Mouse (Mus musculus) fibroblast of lung, adult 2 months (primary cell): Measurements from ENCODE around the gene Arid1b.

Experiments
- DNase-seq: peaks from one replicate; pipeline ENCODE4 v3.0.0-alpha.2; 2011; ENCODE audit warnings: low read depth

Arid1b gene

DNA sequence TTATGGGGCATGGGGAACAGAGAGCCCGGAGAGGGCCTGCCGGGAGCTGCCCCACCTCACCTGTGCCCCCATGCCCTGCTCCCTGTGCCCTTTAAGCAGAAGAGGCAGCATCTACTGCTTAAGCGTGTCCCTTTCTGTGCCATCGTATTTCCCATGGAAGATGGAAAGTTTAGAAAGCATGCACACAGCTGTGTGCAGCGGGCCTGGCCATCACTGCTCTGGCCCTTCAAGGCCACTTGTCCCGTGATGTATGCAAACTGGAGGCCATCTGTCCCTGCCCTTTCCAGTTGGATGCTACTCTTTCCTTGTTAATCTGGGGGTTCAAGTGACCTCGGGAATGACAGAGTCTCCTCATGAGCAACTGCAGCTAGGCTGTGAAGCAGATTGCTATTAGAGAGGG is 163.5 kb downstream of the Arid1b start:
- DNase-seq, result no peak

DNA sequence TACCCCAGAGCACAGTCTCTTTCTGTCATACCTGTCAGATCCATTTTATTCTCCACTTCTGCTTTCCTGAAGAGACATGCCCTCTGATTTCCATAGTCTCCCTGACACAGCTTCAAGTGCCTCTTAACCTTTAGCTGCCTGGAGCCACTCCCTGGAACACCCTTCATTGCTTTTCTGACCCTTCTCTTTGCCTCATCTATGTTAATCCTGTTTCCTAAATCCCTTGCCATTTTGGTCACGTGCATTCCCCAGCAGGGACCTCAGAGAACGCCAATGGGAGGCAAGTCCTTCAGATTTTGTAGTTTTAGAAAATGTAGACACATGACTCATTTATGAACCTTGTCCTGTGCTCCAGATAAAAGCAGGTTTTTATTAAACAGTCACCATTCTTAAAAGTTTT is 168.4 kb downstream of the Arid1b start:
- DNase-seq, result no peak

DNA sequence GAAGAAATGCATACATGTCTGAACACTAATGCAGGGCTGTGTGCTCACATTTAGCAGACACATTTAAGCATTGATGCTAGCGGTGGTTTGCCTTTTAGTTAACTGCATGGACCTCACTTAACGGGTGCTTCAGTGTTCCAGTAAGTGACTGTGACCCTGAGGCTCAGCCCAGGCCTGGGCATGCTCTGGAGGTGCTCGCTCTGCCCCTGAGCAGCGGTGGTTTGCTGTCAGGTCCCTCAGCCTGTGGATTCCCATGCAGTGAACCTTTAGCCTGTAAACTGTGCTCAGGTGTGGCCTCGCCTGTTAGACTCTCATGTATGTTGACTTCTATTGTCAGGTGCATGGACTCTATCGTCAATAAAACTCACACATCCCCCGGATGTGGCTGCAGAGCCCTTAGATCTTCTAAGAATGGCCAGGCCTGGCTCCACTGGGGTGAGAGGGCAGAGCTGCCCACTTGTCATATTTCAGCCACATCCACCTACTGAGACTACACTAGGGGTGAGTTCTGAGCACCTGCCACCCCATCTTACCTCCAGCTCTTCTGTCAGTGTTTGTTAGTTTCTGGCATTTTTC is 169.2 kb downstream of the Arid1b start:
- no peak for DNase-seq

DNA sequence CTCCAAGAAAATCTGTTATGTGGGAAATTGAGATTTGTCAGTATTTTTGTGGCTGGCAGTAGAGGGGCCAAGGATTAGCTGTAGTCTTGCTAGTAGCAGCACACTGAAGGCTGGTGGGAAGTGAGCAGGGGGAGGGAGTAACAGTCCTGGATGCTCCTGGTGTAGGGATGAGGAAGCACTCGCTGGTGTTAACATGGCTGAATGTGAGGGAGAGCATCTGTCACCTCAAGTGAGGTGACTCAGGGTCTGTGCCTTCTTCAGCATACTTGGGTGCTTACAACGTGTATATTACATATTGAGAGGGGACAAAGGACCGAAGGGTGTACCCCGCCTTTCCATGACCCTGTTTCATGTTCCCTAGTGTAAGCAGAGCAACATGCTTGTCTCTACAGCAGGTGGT is 170.7 kb downstream of the Arid1b start:
- DNase-seq, result no peak

DNA sequence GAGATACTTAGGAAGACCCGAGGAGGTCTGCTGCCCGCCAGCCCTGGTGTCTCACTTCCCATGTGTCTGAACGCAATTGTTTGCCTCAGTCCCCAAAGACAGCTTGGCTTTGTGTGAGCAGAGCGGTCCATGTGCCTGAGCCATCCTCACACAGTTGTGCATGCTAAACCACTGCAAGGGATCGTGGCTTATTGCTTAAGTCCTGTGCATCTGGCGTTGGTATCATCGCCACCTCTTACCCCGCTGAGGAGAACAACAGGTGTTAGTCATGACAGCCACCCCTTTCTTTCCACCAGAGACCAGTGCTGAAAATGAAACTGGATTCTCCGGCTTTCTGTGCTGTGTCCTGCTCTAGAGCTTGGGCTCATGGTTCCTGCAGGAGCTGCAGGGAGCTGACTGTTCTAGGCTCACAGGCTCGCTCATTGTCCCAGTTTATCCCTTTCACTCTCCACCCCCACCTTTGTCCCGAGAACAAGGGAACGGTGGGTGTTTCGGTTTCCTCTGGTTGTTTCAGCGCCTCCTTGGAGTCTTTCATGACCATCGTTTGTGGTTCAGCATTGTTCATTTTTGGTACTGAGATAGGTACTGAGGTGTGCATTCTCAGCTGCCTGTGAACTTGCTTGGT is 171.2 kb downstream of the Arid1b start:
- DNase-seq, result no peak

DNA sequence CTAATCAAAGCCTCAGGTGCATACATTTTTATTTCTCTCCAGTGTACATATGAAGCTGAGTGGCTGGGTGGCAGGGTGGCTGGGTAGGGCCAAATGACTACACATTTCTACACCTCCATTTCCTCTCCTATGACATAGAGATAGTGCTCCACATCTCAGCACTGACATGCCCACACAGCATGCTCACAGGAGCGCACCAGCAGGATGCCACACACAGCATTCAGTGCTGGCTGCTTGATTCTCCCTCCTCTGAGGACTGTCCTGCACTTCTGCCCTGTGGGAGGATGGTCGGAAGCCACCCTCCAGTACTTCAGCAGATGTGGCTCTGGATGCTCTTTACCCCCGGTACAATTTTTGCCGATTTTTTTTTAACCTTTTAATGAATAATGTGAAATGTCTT is 172.0 kb downstream of the Arid1b start:
- no peak for DNase-seq

DNA sequence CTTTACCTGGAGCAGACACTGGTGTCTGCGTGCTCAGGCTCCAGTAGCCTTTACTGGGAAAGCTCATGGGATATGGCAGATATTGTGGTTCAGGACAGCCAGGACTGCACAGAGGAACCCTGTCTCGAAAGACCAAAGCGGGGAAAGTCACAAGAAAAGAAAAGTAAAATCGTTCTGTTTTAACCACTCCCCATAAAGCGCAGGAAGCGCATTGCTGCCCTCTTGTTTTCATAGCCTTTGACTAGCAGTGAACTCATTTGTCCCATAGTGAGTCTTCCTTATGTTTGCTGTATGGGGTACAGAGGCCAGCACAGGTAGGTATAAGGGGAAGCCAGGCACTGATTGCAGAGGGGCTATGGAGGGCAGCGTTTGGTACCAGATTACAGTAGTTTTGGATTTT is 173.9 kb downstream of the Arid1b start:
- no peak for DNase-seq

DNA sequence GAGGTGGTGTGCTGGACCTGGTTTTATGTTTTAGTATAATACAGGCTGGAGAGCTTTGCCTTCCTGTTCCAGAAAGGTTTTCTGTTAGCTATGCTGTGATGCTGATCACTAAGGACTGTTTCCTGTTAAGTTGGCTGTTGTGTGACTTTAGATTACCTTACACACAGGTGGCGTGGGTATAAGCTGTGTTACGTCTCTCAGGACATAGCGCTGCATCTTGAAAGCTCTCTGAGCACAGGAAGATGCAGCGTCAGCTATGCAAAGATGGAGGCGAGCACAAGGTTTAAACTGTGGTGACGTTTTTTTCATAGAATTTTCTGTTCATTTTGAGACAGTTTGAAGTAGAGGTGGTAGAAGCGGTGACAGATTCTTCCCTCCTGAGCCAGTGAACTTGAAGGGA is 174.5 kb downstream of the Arid1b start:
- DNase-seq, result no peak

DNA sequence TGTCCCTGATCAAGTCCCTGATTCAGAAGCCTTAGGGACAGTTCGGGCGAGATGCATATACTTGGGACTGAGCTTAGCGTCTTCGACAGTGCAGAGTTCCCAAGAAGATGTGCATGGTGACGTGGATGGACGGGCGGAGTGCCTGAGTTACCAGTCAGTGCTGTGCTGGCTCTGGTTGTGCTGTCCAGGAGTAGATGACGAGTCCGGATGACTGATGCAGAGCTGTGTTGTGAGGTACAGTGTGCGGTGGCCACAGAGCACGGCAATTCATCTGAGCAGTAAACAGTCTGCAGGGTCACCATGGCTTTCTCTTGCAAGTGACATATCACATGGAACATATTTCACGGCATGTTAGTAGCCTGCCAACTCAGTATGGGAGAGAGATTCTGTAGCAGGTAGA is 176.2 kb downstream of the Arid1b start:
- no peak for DNase-seq

DNA sequence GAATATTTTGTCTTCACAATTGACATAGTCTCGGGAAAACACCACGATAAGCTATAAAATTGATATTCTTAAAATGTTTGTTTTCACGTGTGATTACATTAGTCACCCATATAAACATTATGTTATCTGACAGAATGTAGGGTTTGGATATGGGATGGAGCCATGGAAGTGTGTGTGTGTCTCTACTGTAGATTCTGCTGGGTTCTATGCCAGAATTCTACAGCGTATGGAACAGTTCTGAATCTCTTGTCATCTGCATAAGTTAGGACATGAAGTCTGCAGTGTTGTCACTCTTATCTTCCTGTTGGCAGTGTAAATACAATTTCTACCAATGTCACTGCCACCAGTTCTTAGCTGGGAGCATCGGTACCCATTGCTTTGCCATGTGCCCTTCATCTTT is 177.3 kb downstream of the Arid1b start:
- no peak for DNase-seq

DNA sequence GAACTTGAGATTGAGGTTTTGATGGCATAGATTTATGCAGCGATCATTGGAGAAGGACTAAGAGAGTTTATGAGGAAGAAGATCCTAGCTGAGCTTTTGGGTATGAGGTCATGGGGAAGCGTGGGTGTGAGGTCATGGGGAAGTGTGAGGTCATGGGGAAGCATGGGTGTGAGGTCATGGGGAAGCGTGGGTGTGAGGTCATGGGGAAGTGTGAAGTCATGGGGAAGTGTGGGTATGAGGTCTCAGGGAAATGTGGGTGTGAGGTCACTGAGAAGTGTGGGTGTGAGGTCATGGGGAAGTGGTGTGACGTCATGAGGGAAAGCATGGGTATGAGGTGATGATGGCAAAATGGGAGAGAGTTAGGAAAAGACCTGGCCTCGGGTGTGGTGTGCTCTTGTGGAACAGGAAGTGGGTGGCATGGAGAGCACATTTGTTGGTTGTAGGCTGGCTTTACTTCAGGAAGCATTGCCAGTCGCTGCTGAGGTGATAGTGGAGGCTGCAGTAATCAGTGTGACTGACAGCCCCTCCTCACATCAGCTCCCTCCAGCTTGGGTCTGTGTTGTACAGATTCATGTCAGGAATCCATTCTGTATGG is 180.4 kb downstream of the Arid1b start:
- no peak for DNase-seq

DNA sequence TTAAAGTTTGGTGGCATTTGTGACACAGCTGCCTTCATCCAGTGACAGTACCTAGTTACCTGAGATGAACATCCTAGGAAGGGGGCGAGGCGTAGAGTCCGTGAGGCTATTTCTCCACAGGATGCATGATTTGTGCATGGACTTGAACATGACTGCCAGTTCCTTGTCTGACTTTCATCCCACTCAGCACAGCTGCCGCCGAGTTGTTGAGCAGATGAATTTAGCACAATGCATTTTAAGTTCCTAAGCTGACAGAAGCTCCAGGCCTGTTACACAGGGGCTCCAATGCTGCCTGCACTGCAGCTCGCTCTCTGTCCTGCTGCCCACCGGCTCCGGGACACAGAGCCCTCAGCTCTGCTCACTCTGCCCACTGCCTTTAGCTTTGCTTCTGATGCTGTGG is 181.4 kb downstream of the Arid1b start:
- DNase-seq, result no peak

DNA sequence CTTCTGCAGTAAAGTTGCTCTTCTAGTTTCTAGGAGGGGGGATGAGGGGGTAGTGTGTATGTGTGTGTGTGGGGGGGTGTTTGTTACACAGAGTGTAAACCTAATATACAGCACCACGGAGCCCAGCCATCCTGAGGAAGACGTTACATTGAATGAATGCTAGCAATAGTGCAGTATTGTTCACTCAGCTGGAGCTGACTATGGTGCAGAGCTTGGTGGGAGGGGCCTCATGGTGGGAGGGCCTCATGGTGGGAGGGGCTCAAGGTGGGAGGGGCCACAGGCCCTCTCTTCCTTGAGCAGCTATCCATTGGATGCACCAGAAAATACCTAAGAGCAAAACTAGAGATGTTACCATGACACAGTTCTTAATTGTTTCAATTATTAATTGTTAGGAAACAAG is 182.2 kb downstream of the Arid1b start:
- DNase-seq, result no peak

DNA sequence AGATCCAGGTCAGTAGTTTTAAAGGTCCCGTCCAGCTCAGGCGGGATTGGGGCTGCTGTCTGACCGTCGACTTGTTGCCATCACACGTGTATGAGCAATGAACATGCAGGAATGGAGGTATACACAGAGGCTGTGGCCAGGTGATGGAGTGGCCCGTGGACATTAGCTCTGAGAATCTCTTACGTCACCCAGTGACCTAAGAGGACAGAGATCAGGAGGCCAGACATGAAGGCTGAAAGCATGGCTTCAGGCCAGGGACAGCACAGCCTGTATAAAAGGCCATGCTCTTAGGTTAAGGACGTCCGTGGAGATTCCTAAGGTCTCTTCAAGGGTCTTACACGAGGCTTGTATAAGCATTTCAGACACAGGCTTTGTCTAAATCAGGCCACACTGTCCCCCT is 184.4 kb downstream of the Arid1b start:
- DNase-seq, result no peak

DNA sequence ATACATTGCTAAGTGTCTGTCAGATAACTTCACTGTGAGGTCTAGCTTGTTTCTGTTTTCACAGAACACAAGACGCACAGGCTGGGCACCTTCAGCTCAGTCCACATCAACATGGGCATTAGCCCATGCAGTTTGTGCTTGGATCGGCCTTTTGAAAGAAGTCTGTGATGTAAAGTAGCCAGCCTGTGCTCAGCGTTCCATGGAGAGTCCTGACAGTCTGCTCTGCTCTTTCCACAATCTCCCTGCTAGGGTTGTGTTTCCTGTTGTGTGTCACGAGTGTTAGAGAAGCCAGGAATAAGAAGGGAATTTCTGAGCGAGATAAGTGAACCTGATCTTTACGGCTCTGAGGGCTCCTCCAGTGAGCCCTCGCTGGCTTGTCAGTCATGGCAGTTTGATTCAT is 184.9 kb downstream of the Arid1b start:
- no peak for DNase-seq

DNA sequence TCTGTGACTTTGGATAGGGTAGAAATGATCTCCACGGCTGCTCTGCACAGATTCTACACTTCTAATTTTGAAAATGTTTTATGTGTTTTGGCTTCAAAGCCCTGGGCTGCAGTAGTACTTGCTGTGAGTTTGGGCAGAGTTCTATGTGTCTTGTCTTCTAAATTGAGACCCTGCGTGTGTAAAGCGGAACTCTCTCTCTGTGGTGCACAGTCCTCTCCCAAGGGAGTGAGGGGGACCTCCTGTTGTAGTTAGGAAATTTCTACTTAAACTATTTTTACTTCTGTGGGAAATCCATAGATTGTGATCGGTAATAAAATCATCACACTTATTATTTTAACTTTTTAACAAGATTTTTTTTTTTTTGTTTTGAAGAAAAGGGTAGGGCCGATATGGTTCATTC is 185.3 kb downstream of the Arid1b start:
- no peak for DNase-seq

DNA sequence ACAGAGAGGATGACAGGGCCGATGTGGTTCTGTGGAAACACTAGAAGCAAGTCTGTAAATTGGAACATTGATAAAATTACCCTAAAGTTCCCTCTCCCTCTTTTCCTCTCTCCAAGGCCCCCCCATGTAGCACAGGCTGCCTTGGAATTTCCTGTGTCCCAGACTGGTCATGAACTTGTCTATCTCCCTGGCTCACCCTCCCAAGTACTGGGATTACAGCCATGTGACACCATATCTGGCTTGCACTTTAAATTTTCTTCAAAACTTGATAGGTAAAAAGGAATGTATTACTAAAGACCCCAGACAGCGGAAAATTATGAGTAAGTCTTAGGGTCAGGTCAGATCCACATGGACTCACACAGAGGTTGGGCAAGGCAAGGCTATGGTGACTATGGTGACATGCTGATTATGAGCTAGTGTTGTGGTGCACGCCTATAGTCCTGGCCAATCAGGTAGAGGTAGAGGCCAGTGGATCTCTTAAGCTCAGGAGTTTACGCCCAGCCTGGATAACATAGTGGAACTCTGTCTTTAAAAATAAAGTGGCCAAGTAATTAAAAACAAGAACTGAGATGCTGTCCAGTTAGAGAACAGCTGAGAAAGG is 185.9 kb downstream of the Arid1b start:
- no peak for DNase-seq

DNA sequence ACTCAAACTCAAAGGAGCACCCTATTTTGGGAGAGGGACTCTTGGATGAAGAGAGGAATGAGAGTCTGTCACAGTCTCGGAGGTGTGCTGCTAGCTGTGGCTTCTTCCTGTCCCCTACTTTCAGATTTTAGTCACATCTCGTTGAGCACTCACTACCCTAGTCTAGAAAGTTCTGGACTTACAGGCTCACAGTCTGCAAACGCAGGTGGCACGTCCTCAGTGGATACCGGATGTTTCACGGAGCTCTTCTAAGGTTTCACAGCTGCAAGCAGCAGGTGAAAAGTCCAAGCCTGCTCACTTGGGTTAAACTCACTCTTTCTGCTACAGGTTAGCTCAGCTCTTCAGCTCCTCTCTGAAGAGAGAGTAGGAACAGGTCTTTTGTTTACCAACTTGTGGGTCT is 186.8 kb downstream of the Arid1b start:
- DNase-seq, result no peak

DNA sequence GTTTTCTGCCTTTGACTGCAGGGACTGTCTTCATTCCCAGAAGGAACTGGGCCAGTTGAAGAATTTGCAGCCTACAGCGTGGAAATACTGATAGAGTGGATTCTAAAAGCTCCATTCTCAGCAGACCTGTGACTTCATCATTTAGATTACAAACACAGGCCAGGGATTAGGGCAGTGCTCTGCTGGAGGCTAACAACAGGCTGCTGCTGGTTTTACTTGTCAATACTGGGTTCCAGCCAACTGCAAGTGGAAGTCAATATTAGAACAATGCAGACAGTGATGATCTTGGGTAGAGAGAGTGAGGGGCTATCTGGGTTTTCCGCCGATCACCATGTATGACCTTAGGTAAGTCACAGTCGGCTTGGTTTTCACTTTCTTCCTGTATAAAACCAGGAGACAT is 188.4 kb downstream of the Arid1b start:
- DNase-seq, result no peak

DNA sequence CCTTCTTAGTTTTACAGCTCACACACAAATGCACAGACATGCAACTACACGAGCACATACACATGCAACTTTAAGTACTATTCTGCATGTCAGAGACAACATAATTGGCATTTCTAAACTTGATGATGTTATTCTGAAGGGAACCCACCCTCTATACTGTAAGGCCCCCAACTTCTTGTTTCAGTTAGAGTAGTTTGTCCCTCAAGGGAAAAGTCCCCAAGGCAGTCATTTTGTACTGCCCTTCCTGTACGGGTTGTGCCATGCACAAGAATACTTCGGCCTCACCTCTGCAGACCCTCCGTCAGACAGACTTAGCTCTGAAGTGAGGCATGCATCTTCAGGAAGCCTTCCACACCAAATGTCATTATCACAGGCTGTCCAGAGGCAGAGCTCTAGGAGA is 191.4 kb downstream of the Arid1b start:
- DNase-seq, result no peak

DNA sequence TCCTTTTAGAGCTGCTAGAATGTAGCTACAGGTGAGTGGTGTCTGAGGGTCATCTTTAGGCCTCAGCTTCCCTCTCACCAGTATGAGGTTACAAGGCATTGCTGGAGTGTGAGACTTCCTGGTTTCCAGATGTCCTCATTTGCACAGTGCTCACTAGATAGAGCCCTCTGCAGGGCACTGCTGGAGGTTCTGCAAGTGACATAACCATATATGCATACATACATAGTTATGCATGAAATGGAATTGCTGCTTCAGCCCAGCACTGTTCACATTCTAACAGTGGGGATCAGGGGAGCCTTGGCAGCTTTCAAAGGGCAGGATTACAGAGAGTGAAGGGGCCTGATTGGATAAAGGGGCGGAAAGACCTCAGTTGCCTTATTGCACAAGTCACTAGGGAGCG is 193.4 kb downstream of the Arid1b start:
- no peak for DNase-seq

DNA sequence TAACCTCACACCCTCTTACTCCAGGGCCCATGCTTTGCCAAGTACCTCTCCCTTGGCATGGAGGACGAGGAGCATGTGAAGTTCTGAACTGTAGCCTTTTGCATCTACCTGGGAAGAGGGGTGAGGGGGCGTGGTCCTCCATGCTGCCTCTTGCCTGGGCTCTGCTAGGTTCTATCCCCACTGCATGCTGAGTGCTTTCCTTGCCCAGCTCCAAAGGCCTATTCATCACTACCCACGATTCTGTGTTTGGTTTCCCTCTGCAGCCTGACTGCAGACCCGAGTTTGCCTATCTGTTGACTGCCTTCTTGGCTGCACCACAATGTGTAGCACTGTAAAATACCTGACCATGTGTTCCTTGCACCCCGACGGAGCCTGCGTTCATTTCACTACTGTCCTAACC is 194.3 kb downstream of the Arid1b start:
- DNase-seq, result no peak

DNA sequence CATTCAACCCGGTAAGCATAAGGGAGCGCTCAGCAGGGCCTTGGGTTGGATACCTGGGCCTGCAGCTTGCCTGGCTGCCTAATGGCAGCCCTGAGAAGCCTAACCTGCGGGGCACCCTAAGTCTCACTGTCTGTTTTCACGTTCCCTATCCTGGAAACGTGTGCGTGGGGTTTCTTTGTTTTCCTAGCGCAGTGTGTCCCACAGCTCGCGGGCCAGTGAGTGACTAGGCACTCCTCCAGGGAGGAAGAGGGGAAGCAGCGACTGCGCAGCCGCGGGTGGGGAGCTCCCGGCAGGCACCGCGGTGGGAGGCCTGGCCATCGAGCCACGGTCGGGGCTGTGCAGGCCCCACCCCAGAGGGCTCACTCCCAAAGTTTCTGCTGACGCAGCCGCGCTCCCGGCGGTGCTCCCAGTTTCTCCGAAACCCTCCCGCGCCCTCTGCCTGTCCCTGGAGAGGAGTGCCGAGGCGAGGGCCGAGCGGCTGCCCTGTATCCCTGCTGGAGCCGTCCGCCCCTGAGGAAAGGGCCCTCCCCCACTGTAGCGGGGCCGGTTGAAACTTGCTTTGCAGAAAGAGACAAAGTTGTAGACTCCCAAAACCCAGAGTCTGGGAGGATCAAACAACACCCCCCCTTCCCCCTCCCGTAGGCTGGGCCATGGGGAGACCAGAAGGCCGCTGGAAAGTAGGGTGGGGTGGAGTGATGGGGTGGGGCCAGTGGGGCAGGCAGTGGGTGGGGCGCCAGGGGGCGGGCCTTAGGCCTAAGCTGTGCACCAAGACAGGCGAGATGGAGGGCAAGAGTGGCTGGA is 195.6 kb downstream of the Arid1b start:
- peak; percentile 92 for DNase-seq
